Mouse (Mus musculus) liver, adult 2 months (tissue): ENCODE measurements around the gene Cyth3. TPM values are rescaled to one million over a fixed set of nuclear protein-coding genes. Genes with fewer than 3 reads are reported as not detected.

Source experiments
- DNase-seq: peaks from one replicate; pipeline ENCODE4 v3.0.0-alpha.2; 2011; ENCODE audit warnings: low read depth, low spot score; ENCODE audit errors: extremely low read depth
- H3K27ac ChIP-seq: fragments of 200-500 bp; replicated peaks from 2 replicates; pipeline ENCODE4 v1.5.1; 2012; ENCODE audit warnings: low read depth, mild to moderate bottlenecking, control low read depth, inconsistent platforms, low read length; ENCODE audit not compliant: insufficient read depth
- H3K27me3 ChIP-seq: fragments of 200-500 bp; 2 replicates; pipeline ENCODE4 v1.6.1; 2012; ENCODE audit warnings: mild to moderate bottlenecking, moderate library complexity, low read length, inconsistent platforms; ENCODE audit not compliant: control insufficient read depth, insufficient read depth
- H3K36me3 ChIP-seq: fragments of 200-500 bp; 2 replicates; pipeline ENCODE4 v1.6.1; 2012; ENCODE audit warnings: low read length, inconsistent platforms; ENCODE audit not compliant: control insufficient read depth, insufficient read depth
- H3K4me1 ChIP-seq: fragments of 200-500 bp; 2 replicates; pipeline ENCODE4 v1.6.1; 2011; ENCODE audit warnings: low read length; ENCODE audit not compliant: control insufficient read depth, insufficient read depth
- H3K4me3 ChIP-seq: fragments of 200-500 bp; 2 replicates; pipeline ENCODE4 v1.5.1; 2011; ENCODE audit warnings: low read depth, mild to moderate bottlenecking, control low read depth, low read length, moderate library complexity; ENCODE audit not compliant: insufficient read depth
- H3K79me2 ChIP-seq: fragments of 200-500 bp; 2 replicates; pipeline ENCODE4 v1.6.1; 2012; ENCODE audit warnings: inconsistent platforms, mild to moderate bottlenecking, low read length, moderate library complexity; ENCODE audit not compliant: control insufficient read depth, insufficient read depth
- H3K9ac ChIP-seq: fragments of 200-500 bp; 2 replicates; pipeline ENCODE4 v1.6.1; 2012; ENCODE audit warnings: low read depth, mild to moderate bottlenecking, control low read depth, inconsistent platforms, low read length
- CTCF ChIP-seq: fragments of 200-500 bp; IDR thresholded peaks from 2 replicates; pipeline ENCODE4 v1.5.1; 2011; ENCODE audit warnings: low read depth, low read length, control low read depth
- POLR2A ChIP-seq: fragments of 200-500 bp; IDR thresholded peaks from 2 replicates; pipeline ENCODE4 v1.6.1; 2011; ENCODE audit warnings: low read length, control low read depth; ENCODE audit not compliant: insufficient read depth; ENCODE audit errors: extremely low read depth
- WGBS: fragments of 180-500 bp; shearing (Covaris S2); methylation state at CpG from one replicate; pipeline ENCODE4 v1.1.7; 2018; 5-methylcytosine and 5-hydroxymethylcytosine counted together
- polyA plus RNA-seq: library from polyadenylated mRNA; depleted of rRNA; stranded (reverse); fragments of >200 nt; gene quantifications from 2 replicates; pipeline ENCODE4 v1.2.3, GENCODE M21; 2012; rRNA removed
- total RNA-seq: library from RNA; depleted of rRNA; stranded (reverse); fragments of >200 nt; gene quantifications from 2 replicates; pipeline ENCODE4 v1.2.3, GENCODE M21; 2014; rRNA removed

Gene Cyth3
- total RNA-seq (4.4 and 5.5 TPM in 2 replicates), polyA plus RNA-seq (2.1 and 2.9 TPM in 2 replicates)

- Histone ChIP-seq H3K27me3 (no peaks in the 10 kb centered on the region), H3K4me1 (0 out of 2 replicates have a peak, but pooled peaks cover 4% of the 10 kb centered on the region), H3K36me3 (no peaks in the 10 kb centered on the region)
Observed at GRCm38 (mm10) chr5:143621893-143622622, at the start of gene Cyth3. Gene Cyth3, plus strand, starts transcription at chr5:143622447.

GRCm38 (mm10) chr5:143573067-143573466 lies 49.2 kb upstream of the Cyth3 start:
- Histone ChIP-seq H3K4me1 (no peaks in the 10 kb centered on the region), H3K27me3 (no peaks in the 10 kb centered on the region), H3K9ac (no peak overlapping the region), H3K27ac (no peak overlapping the region), H3K36me3 (no peaks in the 10 kb centered on the region), H3K4me3 (no peak overlapping the region), H3K79me2 (no peaks in the 10 kb centered on the region)
- WGBS, result 95% methylated on average over 4 of the region's 4 CpGs
- no peak for TF ChIP-seq CTCF
- no peak for TF ChIP-seq POLR2A
- no peak for DNase-seq

More at GRCm38 (mm10) chr5:143621893-143622622, at the start of gene Cyth3:
- TF ChIP-seq CTCF (no peak), POLR2A (peak; percentile 60; the same call in 1 of the 2 replicates)
- H3K79me2 ChIP-seq, result peaks cover 6% of the 10 kb centered on the region
- peak within 1 kb of the TSS; percentile 96 for H3K4me3 ChIP-seq
- 8% methylated on average over 46 of the region's 46 CpGs for WGBS
- peak within 1 kb of the TSS; percentile 56; the same call in 1 of the 2 replicates for H3K27ac ChIP-seq
- DNase-seq, result peak; percentile 68
- peak within 1 kb of the TSS; percentile 97 for H3K9ac ChIP-seq

GRCm38 (mm10) chr5:143574261-143575178 lies 47.7 kb upstream of the Cyth3 start:
- WGBS, result 76% methylated on average over 19 of the region's 19 CpGs
- H3K27ac ChIP-seq, result peak overlapping the region; percentile 43; the same call in 1 of the 2 replicates
- no peaks in the 10 kb centered on the region for H3K4me1 ChIP-seq
- H3K9ac ChIP-seq, result no peak overlapping the region
- no peaks in the 10 kb centered on the region for H3K79me2 ChIP-seq
- no peak overlapping the region for H3K4me3 ChIP-seq
- no peaks in the 10 kb centered on the region for H3K27me3 ChIP-seq
- H3K36me3 ChIP-seq, result no peaks in the 10 kb centered on the region
- TF ChIP-seq POLR2A (no peak), CTCF (no peak)
- DNase-seq, result peak; percentile 12

DNA sequence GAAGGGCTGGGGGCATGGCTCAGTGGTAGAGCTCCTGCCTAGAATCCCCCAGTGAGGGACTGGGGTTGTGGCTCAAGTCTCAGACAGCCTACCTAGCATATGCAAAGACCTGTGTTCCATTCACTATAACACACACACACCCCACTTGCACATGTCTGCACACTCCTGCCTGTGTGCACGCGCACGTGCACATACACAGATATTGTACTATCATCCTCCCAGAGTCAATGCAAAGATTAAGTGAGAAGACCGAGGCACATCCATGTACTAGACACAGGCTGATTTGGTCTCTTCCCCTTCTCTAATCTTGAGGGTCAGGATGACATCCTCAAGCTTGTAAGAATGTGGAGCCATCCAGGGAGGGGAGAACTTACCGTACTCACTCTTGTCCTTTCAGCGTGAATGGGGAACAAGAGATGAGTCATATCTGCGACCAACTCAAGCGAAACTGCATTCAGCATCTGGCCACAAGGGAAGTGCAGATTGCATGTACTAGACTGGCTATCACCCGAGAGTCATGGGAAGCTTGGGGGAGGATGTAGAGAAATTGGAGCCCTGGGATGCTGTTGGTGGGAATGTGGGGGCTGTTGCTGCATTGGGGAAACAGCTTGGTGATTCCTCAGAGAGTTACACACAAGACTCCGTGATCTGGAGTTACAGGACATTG lies 42.6 kb upstream of the Cyth3 start:
- Histone ChIP-seq H3K79me2 (no peaks in the 10 kb centered on the region), H3K27me3 (no peaks in the 10 kb centered on the region), H3K27ac (no peak overlapping the region), H3K4me3 (no peak overlapping the region), H3K9ac (no peak overlapping the region), H3K36me3 (no peaks in the 10 kb centered on the region), H3K4me1 (no peaks in the 10 kb centered on the region)
- peak; percentile 33 for DNase-seq
- no peak for TF ChIP-seq POLR2A
- TF ChIP-seq CTCF, result no peak
- 88% methylated on average over 10 of the region's 10 CpGs for WGBS

- WGBS, result 45% methylated on average over 2 of the region's 2 CpGs
- H3K36me3 ChIP-seq, result no peaks in the 10 kb centered on the region
- TF ChIP-seq POLR2A (no peak), CTCF (no peak)
- no peaks in the 10 kb centered on the region for H3K79me2 ChIP-seq
- no peak overlapping the region for H3K27ac ChIP-seq
- no peak overlapping the region for H3K4me3 ChIP-seq
- no peaks in the 10 kb centered on the region for H3K27me3 ChIP-seq
- no peak overlapping the region for H3K9ac ChIP-seq
- peak; percentile 9 for DNase-seq
- H3K4me1 ChIP-seq, result no peaks in the 10 kb centered on the region
Observed at GRCm38 (mm10) chr5:143580982-143581381, 41.3 kb upstream of the Cyth3 start.
